Mouse (Mus musculus): ENCODE data around the gene Hip1r.

GRCm38 (mm10) chr5:123978131-123978530 lies 4.7 kb downstream of the Hip1r start:
- TF ChIP-seq CTCF (conservative IDR thresholded peaks at IDR 0.05; ENCODE audit: insufficient read depth, insufficient read length, low read depth, low read length): no peak
- TF ChIP-seq POLR2A (IDR thresholded peaks at IDR 0.05; ENCODE audit: low read depth, low read length): no peak
